Mouse (Mus musculus) CH12.LX (cell line): Measurements from ENCODE around the gene Ptpn6. TPM values are rescaled to one million over a fixed set of nuclear protein-coding genes. Genes with fewer than 3 reads are reported as not detected.

Experiments
- DNase-seq: peaks from one replicate; pipeline ENCODE4 v3.0.0-alpha.2; 2013; ENCODE audit errors: extremely low read depth
- H3K27ac ChIP-seq: 2 replicates; pipeline ENCODE4 v1.5.1; 2012; ENCODE audit warnings: low read depth, mild to moderate bottlenecking, control low read depth, moderate library complexity; ENCODE audit not compliant: insufficient read depth
- H3K27me3 ChIP-seq: replicated peaks from 2 replicates; pipeline ENCODE3; 2012; ENCODE audit warnings: inconsistent platforms
- H3K36me3 ChIP-seq, 2 experiments: replicated peaks in 1 of 2; 2 replicates each; pipeline versions ENCODE3 to v1.6.1; 2012; ENCODE audit warnings: inconsistent platforms in 1 of 2, low read length in 1 of 2, mild to moderate bottlenecking in 1 of 2, mixed read lengths in 1 of 2, moderate library complexity in 1 of 2; ENCODE audit not compliant: control insufficient read depth in 1 of 2, insufficient read depth in 1 of 2
- H3K4me1 ChIP-seq, 2 experiments: 2 replicates each; pipeline ENCODE4 v1.6.1; 2012; ENCODE audit warnings: inconsistent platforms in 1 of 2, moderate library complexity in 1 of 2; ENCODE audit not compliant: insufficient read depth in 2 of 2, control insufficient read depth in 1 of 2
- H3K4me2 ChIP-seq: 2 replicates; pipeline ENCODE4 v1.6.1; 2012; ENCODE audit warnings: low read depth, mild to moderate bottlenecking, control low read depth; ENCODE audit not compliant: poor library complexity, insufficient read depth, severe bottlenecking
- H3K4me3 ChIP-seq, 3 experiments: fragments of 150-350 bp in 1 of 3; sonication (generic) in 1 of 3; replicated peaks in 1 of 3; 2 replicates each; pipeline versions ENCODE3 to v1.5.1; 2011 to 2012; ENCODE audit warnings: low read depth in 2 of 3, low read length in 2 of 3, mild to moderate bottlenecking in 2 of 3, moderate library complexity in 2 of 3, control low read depth in 1 of 3, improper control_type of control experiment in 1 of 3, inconsistent platforms in 1 of 3, mixed read lengths in 1 of 3; ENCODE audit not compliant: poor library complexity in 1 of 3
- H3K79me2 ChIP-seq: replicated peaks from 2 replicates; pipeline ENCODE4 v1.6.1; 2012; ENCODE audit warnings: mild to moderate bottlenecking, moderate library complexity; ENCODE audit not compliant: control insufficient read depth, poor library complexity, insufficient read depth, severe bottlenecking; ENCODE audit errors: extremely low read depth
- H3K9ac ChIP-seq: 2 replicates; pipeline ENCODE4 v1.6.1; 2012; ENCODE audit warnings: low read depth, mild to moderate bottlenecking, control low read depth, moderate library complexity; ENCODE audit not compliant: insufficient read depth
- H3K9me3 ChIP-seq: replicated peaks from 2 replicates; pipeline ENCODE3; 2012; ENCODE audit warnings: low read length, inconsistent platforms, mixed read lengths
- BHLHE40 ChIP-seq: IDR thresholded peaks from 2 replicates; pipeline ENCODE4 v1.6.1; 2011; ENCODE audit warnings: mild to moderate bottlenecking, low read depth, low read length, improper control_type of control experiment
- CHD2 ChIP-seq: IDR thresholded peaks from 2 replicates; pipeline ENCODE4 v1.6.1; 2011; ENCODE audit warnings: low read length, improper control_type of control experiment
- CTCF ChIP-seq, 2 experiments: IDR thresholded peaks in 1 of 2; conservative IDR thresholded peaks in 1 of 2; 2 replicates each; pipeline ENCODE4 v1.5.1; 2011 to 2012; ENCODE audit warnings: low read depth in 2 of 2, low read length in 2 of 2, improper control_type of control experiment in 1 of 2, inconsistent platforms in 1 of 2, mild to moderate bottlenecking in 1 of 2, moderate library complexity in 1 of 2
- E2F4 ChIP-seq: IDR thresholded peaks from 2 replicates; pipeline ENCODE4 v1.6.1; 2011; ENCODE audit warnings: low read depth, low read length, improper control_type of control experiment; ENCODE audit not compliant: insufficient replicate concordance
- ELF1 ChIP-seq: IDR thresholded peaks from 2 replicates; pipeline ENCODE4 v1.6.1; 2014; ENCODE audit warnings: low read depth, mild to moderate bottlenecking, inconsistent platforms, low read length, improper control_type of control experiment
- EP300 ChIP-seq: IDR thresholded peaks from 2 replicates; pipeline ENCODE4 v1.6.1; 2011; ENCODE audit warnings: low read length, improper control_type of control experiment
- ETS1 ChIP-seq: conservative IDR thresholded peaks from 2 replicates; pipeline ENCODE4 v1.6.1; 2012; ENCODE audit warnings: low read depth, mild to moderate bottlenecking, inconsistent platforms, low read length, improper control_type of control experiment, moderate library complexity
- GABPA ChIP-seq: IDR thresholded peaks from 2 replicates; pipeline ENCODE4 v1.6.1; 2012; ENCODE audit warnings: low read depth, low read length, improper control_type of control experiment, inconsistent platforms; ENCODE audit not compliant: insufficient replicate concordance
- HCFC1 ChIP-seq: IDR thresholded peaks from 2 replicates; pipeline ENCODE4 v1.6.1; 2012; ENCODE audit warnings: low read depth, mild to moderate bottlenecking, inconsistent platforms, low read length, improper control_type of control experiment
- IRF4 ChIP-seq: IDR thresholded peaks from 2 replicates; pipeline ENCODE4 v1.6.1; 2014; ENCODE audit warnings: low read depth, mild to moderate bottlenecking, inconsistent platforms, low read length, improper control_type of control experiment
- JUN ChIP-seq: IDR thresholded peaks from 2 replicates; pipeline ENCODE4 v1.6.1; 2011; ENCODE audit warnings: low read depth, mild to moderate bottlenecking, low read length, improper control_type of control experiment, moderate library complexity; ENCODE audit not compliant: insufficient read depth
- JUND ChIP-seq: conservative IDR thresholded peaks from 2 replicates; pipeline ENCODE4 v1.6.1; 2011; ENCODE audit warnings: low read depth, low read length, improper control_type of control experiment
- KAT2A ChIP-seq: IDR thresholded peaks from 2 replicates; pipeline ENCODE4 v1.6.1; 2012; ENCODE audit warnings: low read length, improper control_type of control experiment, inconsistent platforms; ENCODE audit not compliant: insufficient replicate concordance
- MAFK ChIP-seq: IDR thresholded peaks from 2 replicates; pipeline ENCODE4 v1.6.1; 2011; ENCODE audit warnings: low read length, improper control_type of control experiment; ENCODE audit not compliant: insufficient replicate concordance
- MAX ChIP-seq: IDR thresholded peaks from 2 replicates; pipeline ENCODE4 v1.6.1; 2011; ENCODE audit warnings: low read length, improper control_type of control experiment
- MAZ ChIP-seq: IDR thresholded peaks from 2 replicates; pipeline ENCODE4 v1.6.1; 2012; ENCODE audit warnings: low read depth, mild to moderate bottlenecking, inconsistent platforms, low read length, improper control_type of control experiment, moderate library complexity
- MEF2A ChIP-seq: IDR thresholded peaks from 2 replicates; pipeline ENCODE4 v1.6.1; 2014; ENCODE audit warnings: low read depth, mild to moderate bottlenecking, inconsistent platforms, low read length, improper control_type of control experiment, borderline replicate concordance
- MXI1 ChIP-seq: IDR thresholded peaks from 2 replicates; pipeline ENCODE4 v1.6.1; 2011; ENCODE audit warnings: mild to moderate bottlenecking, low read depth, low read length, improper control_type of control experiment
- MYC ChIP-seq: IDR thresholded peaks from 2 replicates; pipeline ENCODE4 v1.6.1; 2011; ENCODE audit warnings: low read depth, mild to moderate bottlenecking, improper control_type of control experiment, low read length
- NELFE ChIP-seq: IDR thresholded peaks from 2 replicates; pipeline ENCODE4 v1.6.1; 2011; ENCODE audit warnings: low read depth, low read length, improper control_type of control experiment
- NRF1 ChIP-seq: IDR thresholded peaks from 2 replicates; pipeline ENCODE4 v1.6.1; 2014; ENCODE audit warnings: low read depth, mild to moderate bottlenecking, inconsistent platforms, low read length, improper control_type of control experiment, moderate library complexity
- PAX5 ChIP-seq: IDR thresholded peaks from 2 replicates; pipeline ENCODE4 v1.6.1; 2012; ENCODE audit warnings: low read length, inconsistent platforms, mixed read lengths
- POLR2A ChIP-seq: IDR thresholded peaks from 2 replicates; pipeline ENCODE4 v1.6.1; 2011; ENCODE audit warnings: low read depth, mild to moderate bottlenecking, improper control_type of control experiment, low read length
- POLR2AphosphoS2 ChIP-seq: IDR thresholded peaks from 2 replicates; pipeline ENCODE4 v1.6.1; 2011; ENCODE audit warnings: low read depth, low read length, improper control_type of control experiment
- RAD21 ChIP-seq: IDR thresholded peaks from 2 replicates; pipeline ENCODE4 v1.6.1; 2011; ENCODE audit warnings: low read depth, mild to moderate bottlenecking, low read length, improper control_type of control experiment, moderate library complexity
- RCOR1 ChIP-seq: conservative IDR thresholded peaks from 2 replicates; pipeline ENCODE4 v1.6.1; 2012; ENCODE audit warnings: low read depth, mild to moderate bottlenecking, inconsistent platforms, low read length, improper control_type of control experiment
- SIN3A ChIP-seq: IDR thresholded peaks from 2 replicates; pipeline ENCODE4 v1.6.1; 2012; ENCODE audit warnings: low read length, improper control_type of control experiment, inconsistent platforms
- SMC3 ChIP-seq: IDR thresholded peaks from 2 replicates; pipeline ENCODE4 v1.6.1; 2011; ENCODE audit warnings: low read depth, low read length, improper control_type of control experiment
- TBP ChIP-seq: conservative IDR thresholded peaks from 2 replicates; pipeline ENCODE4 v1.6.1; 2011; ENCODE audit warnings: low read depth, low read length, improper control_type of control experiment
- TCF12 ChIP-seq: IDR thresholded peaks from 2 replicates; pipeline ENCODE4 v1.6.1; 2014; ENCODE audit warnings: low read depth, mild to moderate bottlenecking, inconsistent platforms, low read length, improper control_type of control experiment
- UBTF ChIP-seq: IDR thresholded peaks from 2 replicates; pipeline ENCODE4 v1.6.1; 2012; ENCODE audit warnings: low read depth, mild to moderate bottlenecking, inconsistent platforms, low read length, improper control_type of control experiment, moderate library complexity
- USF1 ChIP-seq: IDR thresholded peaks from 2 replicates; pipeline ENCODE4 v1.6.1; 2014; ENCODE audit warnings: low read depth, mild to moderate bottlenecking, inconsistent platforms, low read length, improper control_type of control experiment
- USF2 ChIP-seq: conservative IDR thresholded peaks from 2 replicates; pipeline ENCODE4 v1.6.1; 2011; ENCODE audit warnings: low read depth, low read length, improper control_type of control experiment
- ZC3H11A ChIP-seq: IDR thresholded peaks from 2 replicates; pipeline ENCODE4 v1.6.1; 2012; ENCODE audit warnings: low read depth, mild to moderate bottlenecking, inconsistent platforms, low read length, improper control_type of control experiment
- ZKSCAN1 ChIP-seq: IDR thresholded peaks from 2 replicates; pipeline ENCODE4 v1.6.1; 2012; ENCODE audit warnings: low read depth, inconsistent platforms, low read length, improper control_type of control experiment, borderline replicate concordance
- ZMIZ1 ChIP-seq: IDR thresholded peaks from 2 replicates; pipeline ENCODE4 v1.6.1; 2012; ENCODE audit warnings: low read depth, mild to moderate bottlenecking, inconsistent platforms, low read length, improper control_type of control experiment
- ZNF384 ChIP-seq: IDR thresholded peaks from 2 replicates; pipeline ENCODE4 v1.6.1; 2012; ENCODE audit warnings: low read depth, low read length, improper control_type of control experiment, inconsistent platforms
- dilution Hi-C: fragments of 300-500 bp; cut with MboI; formaldehyde crosslinking; loops from 2 replicates; pipeline ENCODE4 v1.14.3; 2020; ENCODE audit warnings: low sequenced_read_pairs; ENCODE audit not compliant: extremely low pct_unique_long_range_greater_than_20kb, extremely low pct_ligation_motif_present
- in situ Hi-C: fragments of 300-500 bp; cut with MboI; formaldehyde crosslinking; loops from 3 replicates; pipeline ENCODE4 v1.14.3; 2019; ENCODE audit warnings: low sequenced_read_pairs, low pct_ligation_motif_present, low pct_unique_long_range_greater_than_20kb, mixed read lengths
- polyA plus RNA-seq: library from polyadenylated mRNA; unstranded; fragments of >175 nt; gene quantifications from 2 replicates; pipeline ENCODE4 v1.2.1, GENCODE M21; 2012; ENCODE audit warnings: low read depth; ENCODE audit not compliant: insufficient read length
- total RNA-seq, 2 experiments: library from RNA; depleted of rRNA; stranded (reverse); fragments of 300-350 nt in 1 of 2; fragments of >200 nt in 1 of 2; gene quantifications; 2 replicates each; pipeline ENCODE4 v1.2.3; 2012 to 2014

Gene Ptpn6
- total and polyA plus RNA-seq, 3 experiments: 247 to 585 (median 300) TPM

- peak overlapping the region; percentile 78 for H3K4me2 ChIP-seq
- peaks cover 46 to 58% of the 10 kb centered on the region in 2 experiments for H3K36me3 ChIP-seq
- H3K9me3 ChIP-seq: no peaks in the 10 kb centered on the region
- peak overlapping the region; percentile 71 for H3K9ac ChIP-seq
- peaks cover 36% of the 10 kb centered on the region for H3K79me2 ChIP-seq
- H3K27ac ChIP-seq: peak overlapping the region; percentile 96
- H3K27me3 ChIP-seq: no peaks in the 10 kb centered on the region
- dilution Hi-C loops (no loop called here), in situ Hi-C loops (no loop called here)
- peak; percentile 94 for DNase-seq
- peak overlapping the region in 2 of 3 experiments; percentile 30 to 69 for H3K4me3 ChIP-seq
- peaks cover 33 to 68% of the 10 kb centered on the region in 2 experiments for H3K4me1 ChIP-seq
- TF ChIP-seq MYC (no peak), JUND (peak; percentile 30; the same call in 1 of the 2 replicates), ETS1 (peak; percentile 71), MAZ (peak; percentile 88; the same call in 1 of the 2 replicates), KAT2A (no peak), USF2 (peak; percentile 89), SMC3 (peak; percentile 8; the same call in 1 of the 2 replicates), TBP (peak; percentile 58; the same call in 1 of the 2 replicates), MAFK (0 out of 2 replicates have a peak, but pooled peaks have one; percentile 30), TCF12 (peak; percentile 77), ZNF384 (no peak), RCOR1 (no peak), POLR2AphosphoS2 (peak; percentile 72; the same call in 1 of the 2 replicates), PAX5 (no peak), UBTF (no peak), SIN3A (peak; percentile 54; the same call in 1 of the 2 replicates), MXI1 (no peak), USF1 (peak; percentile 90), EP300 (peak; percentile 42), RAD21 (no peak), ZKSCAN1 (no peak), MAX (peak; percentile 87), GABPA (no peak), HCFC1 (0 out of 2 replicates have a peak, but pooled peaks have one; percentile 7), ZMIZ1 (peak; percentile 81; the same call in 1 of the 2 replicates), BHLHE40 (peak; percentile 92), ZC3H11A (no peak), CTCF (conservative IDR thresholded peaks at IDR 0.05 in 1 of 2, IDR thresholded peaks at IDR 0.05 in 1 of 2; ENCODE audit: low read depth in 2 of 2, low read length in 2 of 2) (no peak), CHD2 (peak; percentile 65; the same call in 1 of the 2 replicates), MEF2A (peak; percentile 71; the same call in 1 of the 2 replicates), JUN (no peak; the same call in 1 of the 2 replicates), NRF1 (no peak; the same call in 1 of the 2 replicates), ELF1 (0 out of 2 replicates have a peak, but pooled peaks have one; percentile 33), POLR2A (peak; percentile 71), IRF4 (peak; percentile 73), E2F4 (no peak), NELFE (peak; percentile 66; the same call in 1 of the 2 replicates)
These were observed 8.4 kb downstream of the Ptpn6 start for GRCm38 (mm10) chr6:124729850-124730705.
